Mouse (Mus musculus): ENCODE data around the gene Mxra7. TPM values are rescaled to one million over a fixed set of nuclear protein-coding genes. Genes with fewer than 3 reads are reported as not detected.

Gene Mxra7
- polyA plus RNA-seq, 1 experiment from 2014 or later = 61.8 TPM

- 77% methylated on average over 8 of the region's 8 CpGs for WGBS
These were observed 18.3 kb downstream of the Mxra7 start for GRCm38 (mm10) chr11:116809520-116809919.

DNA sequence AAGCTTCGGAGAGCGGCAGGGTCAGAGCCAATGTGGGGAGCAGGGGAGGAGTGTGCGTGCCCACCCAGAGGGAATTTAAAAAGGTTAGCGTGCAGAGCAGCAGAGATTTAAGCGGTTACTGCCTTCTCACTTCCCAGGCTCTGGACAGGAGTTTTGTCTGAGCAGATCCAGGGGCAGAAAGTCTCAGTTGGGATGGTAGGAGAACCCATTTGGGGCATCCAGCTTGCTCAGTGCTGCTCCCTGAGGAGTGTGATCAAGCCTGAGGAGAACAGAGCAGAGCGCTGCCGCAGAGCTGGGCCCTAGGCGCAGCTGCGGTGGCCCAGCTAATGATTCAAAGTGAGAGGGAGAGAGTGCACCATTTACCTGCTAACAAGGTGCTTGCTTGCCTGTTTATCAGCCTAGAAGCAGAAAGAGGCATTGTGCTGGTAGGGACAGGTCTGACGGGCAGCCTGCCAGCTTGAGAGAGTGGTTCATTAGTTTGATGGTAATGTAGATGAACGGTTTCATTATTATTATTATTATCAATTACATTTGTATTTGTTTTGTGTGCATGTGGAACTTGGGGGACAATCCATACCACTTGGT is 18.9 kb downstream of the Mxra7 start:
- H3K4me2 ChIP-seq (replicated peaks; ENCODE audit: low read depth, low read length) = no peak overlapping the region
- no peak overlapping the region for H3K27ac ChIP-seq (ENCODE audit: low read depth, low read length)
- DNase-seq (ENCODE audit: low spot score) (no peak), ATAC-seq (ENCODE audit: low FRiP score) (no peak)
- no peak overlapping the region for H3K4me3 ChIP-seq (ENCODE audit: low read depth, low read length)
- H3K4me1 ChIP-seq (replicated peaks; ENCODE audit: control insufficient read depth, insufficient read depth, low read length) = peaks cover 25% of the 10 kb centered on the region
- H3K36me3 ChIP-seq (ENCODE audit: control insufficient read depth, insufficient read depth, low read length) = no peaks in the 10 kb centered on the region
- H3K9ac ChIP-seq (ENCODE audit: low read depth, low read length) = no peak overlapping the region
- no peaks in the 10 kb centered on the region for H3K27me3 ChIP-seq (ENCODE audit: control insufficient read depth, insufficient read depth, low read length)
- no peaks in the 10 kb centered on the region for H3K9me3 ChIP-seq (ENCODE audit: control insufficient read depth, low read length)
- 75% methylated on average over 11 of the region's 11 CpGs for WGBS

More at GRCm38 (mm10) chr11:116809520-116809919, 18.3 kb downstream of the Mxra7 start:
- Histone ChIP-seq H3K27me3 (ENCODE audit: control insufficient read depth, insufficient read depth, low read length) (no peaks in the 10 kb centered on the region), H3K9me3 (ENCODE audit: control insufficient read depth, low read length) (no peaks in the 10 kb centered on the region), H3K36me3 (ENCODE audit: control insufficient read depth, insufficient read depth, low read length) (no peaks in the 10 kb centered on the region), H3K4me2 (replicated peaks; ENCODE audit: low read depth, low read length) (no peak overlapping the region), H3K4me1 (replicated peaks; ENCODE audit: control insufficient read depth, insufficient read depth, low read length) (peaks cover 31% of the 10 kb centered on the region), H3K4me3 (ENCODE audit: low read depth, low read length) (no peak overlapping the region), H3K9ac (ENCODE audit: low read depth, low read length) (no peak overlapping the region), H3K27ac (ENCODE audit: low read depth, low read length) (no peak overlapping the region)
- ATAC-seq (ENCODE audit: low FRiP score) = no peak
- no peak for DNase-seq (ENCODE audit: low spot score)

GRCm38 (mm10) chr11:116807938-116808606 is 19.8 kb downstream of the Mxra7 start:
- H3K4me3 ChIP-seq (ENCODE audit: low read depth, low read length) = no peak overlapping the region
- H3K27ac ChIP-seq (ENCODE audit: low read depth, low read length) = no peak overlapping the region
- ATAC-seq (ENCODE audit: low FRiP score) = no peak
- H3K27me3 ChIP-seq (ENCODE audit: control insufficient read depth, insufficient read depth, low read length) = no peaks in the 10 kb centered on the region
- peaks cover 17% of the 10 kb centered on the region for H3K4me1 ChIP-seq (replicated peaks; ENCODE audit: control insufficient read depth, insufficient read depth, low read length)
- 30% methylated on average over 7 of the region's 7 CpGs for WGBS
- H3K9me3 ChIP-seq (ENCODE audit: control insufficient read depth, low read length) = no peaks in the 10 kb centered on the region
- H3K36me3 ChIP-seq (ENCODE audit: control insufficient read depth, insufficient read depth, low read length) = no peaks in the 10 kb centered on the region
- H3K4me2 ChIP-seq (replicated peaks; ENCODE audit: low read depth, low read length) = no peak overlapping the region
- peak; percentile 91 for DNase-seq (ENCODE audit: low spot score)
- H3K9ac ChIP-seq (ENCODE audit: low read depth, low read length) = no peak overlapping the region

DNA sequence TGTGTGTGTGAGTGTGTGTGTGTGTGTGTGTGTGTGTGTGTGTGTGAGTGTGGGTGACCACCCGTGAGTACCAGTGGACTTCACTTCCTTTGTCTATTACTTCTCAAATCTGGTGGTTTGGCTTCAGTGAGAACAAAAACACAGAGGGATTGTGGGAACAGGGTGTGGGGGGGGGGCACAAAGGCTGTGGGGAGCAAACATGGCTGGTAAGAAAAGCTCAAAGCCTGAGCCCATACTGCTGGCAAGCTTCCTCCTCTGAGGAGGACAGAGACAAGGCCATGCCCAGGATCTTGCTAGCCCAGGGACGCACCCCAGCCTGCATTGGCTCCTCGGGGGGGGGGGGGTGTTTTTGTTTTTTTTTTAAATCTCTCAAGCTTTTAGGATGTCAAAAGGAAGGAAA is 20.3 kb downstream of the Mxra7 start:
- H3K9ac ChIP-seq (ENCODE audit: low read depth, low read length) = no peak overlapping the region

GRCm38 (mm10) chr11:116807116-116807515 is 20.7 kb downstream of the Mxra7 start:
- ATAC-seq (ENCODE audit: low FRiP score) (no peak), DNase-seq (ENCODE audit: low spot score) (no peak)
- Histone ChIP-seq H3K4me2 (replicated peaks; ENCODE audit: low read depth, low read length) (no peak overlapping the region), H3K4me3 (ENCODE audit: low read depth, low read length) (no peak overlapping the region), H3K4me1 (replicated peaks; ENCODE audit: control insufficient read depth, insufficient read depth, low read length) (peaks cover 10% of the 10 kb centered on the region), H3K9ac (ENCODE audit: low read depth, low read length) (no peak overlapping the region), H3K9me3 (ENCODE audit: control insufficient read depth, low read length) (no peaks in the 10 kb centered on the region), H3K27ac (ENCODE audit: low read depth, low read length) (no peak overlapping the region), H3K27me3 (ENCODE audit: control insufficient read depth, insufficient read depth, low read length) (no peaks in the 10 kb centered on the region), H3K36me3 (ENCODE audit: control insufficient read depth, insufficient read depth, low read length) (no peaks in the 10 kb centered on the region)
- WGBS = 78% methylated on average over 7 of the region's 7 CpGs

More for the DNA sequence above, 20.3 kb downstream of the Mxra7 start:
- WGBS = 76% methylated on average over 3 of the region's 3 CpGs
- Histone ChIP-seq H3K9me3 (ENCODE audit: control insufficient read depth, low read length) (no peaks in the 10 kb centered on the region), H3K4me1 (replicated peaks; ENCODE audit: control insufficient read depth, insufficient read depth, low read length) (peaks cover 11% of the 10 kb centered on the region), H3K27me3 (ENCODE audit: control insufficient read depth, insufficient read depth, low read length) (no peaks in the 10 kb centered on the region), H3K4me2 (replicated peaks; ENCODE audit: low read depth, low read length) (no peak overlapping the region), H3K27ac (ENCODE audit: low read depth, low read length) (no peak overlapping the region), H3K4me3 (ENCODE audit: low read depth, low read length) (no peak overlapping the region), H3K36me3 (ENCODE audit: control insufficient read depth, insufficient read depth, low read length) (no peaks in the 10 kb centered on the region)
- DNase-seq (ENCODE audit: low spot score) (no peak), ATAC-seq (ENCODE audit: low FRiP score) (no peak)

DNA sequence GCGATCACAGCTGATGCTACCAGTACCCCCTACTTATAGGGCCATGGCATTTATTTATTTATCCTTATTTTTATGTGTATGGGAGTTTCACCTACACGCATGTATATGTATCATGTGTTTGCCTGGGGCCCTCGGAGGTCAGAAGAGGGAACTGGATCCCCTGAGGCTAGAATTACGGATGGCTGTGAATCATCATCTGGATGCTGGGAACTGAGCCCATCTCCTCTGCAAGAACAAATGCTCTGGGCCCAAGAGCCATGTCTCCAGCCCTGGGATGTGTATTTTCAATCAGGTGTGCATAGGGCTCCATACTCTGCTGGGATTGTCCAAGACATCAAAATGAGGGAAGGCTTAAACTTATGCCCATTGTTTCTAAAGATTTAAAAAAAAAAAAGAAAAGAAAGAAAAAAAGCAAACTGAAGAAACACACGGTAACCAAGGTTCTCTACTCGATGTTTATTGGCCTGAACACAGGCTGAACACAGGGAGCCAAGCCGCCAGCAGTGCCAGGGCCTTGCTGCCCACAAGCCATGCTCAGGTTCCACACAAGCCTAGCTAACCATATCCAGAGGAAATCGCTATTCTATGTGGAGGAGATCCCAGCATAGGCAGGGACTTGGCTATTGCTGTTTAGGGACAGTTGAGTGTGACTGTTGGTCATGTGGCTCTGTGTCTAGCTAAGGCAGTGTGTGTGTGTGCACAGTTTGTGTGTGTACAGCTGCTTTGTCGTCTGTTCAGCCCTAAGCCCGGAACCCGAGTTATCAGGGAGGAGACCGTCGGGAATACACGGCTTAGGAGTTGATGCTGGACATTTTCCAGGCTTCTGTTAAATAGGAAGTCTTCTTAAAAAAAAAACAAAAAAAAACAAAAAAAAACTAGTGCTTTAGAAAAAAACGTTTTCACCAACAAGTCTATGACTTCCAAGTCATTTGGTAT is 21.4 kb downstream of the Mxra7 start:
- no peak overlapping the region for H3K4me2 ChIP-seq (replicated peaks; ENCODE audit: low read depth, low read length)
- no peaks in the 10 kb centered on the region for H3K27me3 ChIP-seq (ENCODE audit: control insufficient read depth, insufficient read depth, low read length)
- no peaks in the 10 kb centered on the region for H3K36me3 ChIP-seq (ENCODE audit: control insufficient read depth, insufficient read depth, low read length)
- H3K9me3 ChIP-seq (ENCODE audit: control insufficient read depth, low read length) = no peaks in the 10 kb centered on the region
- H3K9ac ChIP-seq (ENCODE audit: low read depth, low read length) = no peak overlapping the region
- ATAC-seq (ENCODE audit: low FRiP score) = no peak
- peaks cover 10% of the 10 kb centered on the region for H3K4me1 ChIP-seq (replicated peaks; ENCODE audit: control insufficient read depth, insufficient read depth, low read length)
- WGBS = 88% methylated on average over 15 of the region's 15 CpGs
- no peak for DNase-seq (ENCODE audit: low spot score)
- no peak overlapping the region for H3K4me3 ChIP-seq (ENCODE audit: low read depth, low read length)
- H3K27ac ChIP-seq (ENCODE audit: low read depth, low read length) = no peak overlapping the region

DNA sequence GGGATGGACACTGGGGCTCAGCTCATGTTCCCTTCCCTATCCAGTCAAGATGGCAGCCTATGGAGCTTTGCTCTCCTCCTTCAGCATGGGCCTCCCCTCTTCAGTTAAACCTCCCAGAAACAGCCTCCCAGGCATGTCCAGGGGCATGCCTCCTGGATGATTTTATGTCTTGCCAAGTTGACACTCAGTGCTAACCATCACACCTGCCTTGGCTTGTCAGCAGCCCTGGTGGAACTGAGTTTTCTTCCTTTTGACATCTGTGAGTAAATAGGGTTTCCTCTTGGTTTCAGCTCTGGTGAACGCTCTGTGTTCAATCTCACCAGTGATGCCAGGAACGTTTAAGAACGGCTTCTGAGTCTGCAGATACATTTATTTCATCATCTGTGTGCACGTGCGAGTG is 25.1 kb downstream of the Mxra7 start:
- Histone ChIP-seq H3K4me3 (ENCODE audit: low read depth, low read length) (no peak overlapping the region), H3K9ac (ENCODE audit: low read depth, low read length) (no peak overlapping the region), H3K27ac (ENCODE audit: low read depth, low read length) (no peak overlapping the region), H3K36me3 (ENCODE audit: control insufficient read depth, insufficient read depth, low read length) (no peaks in the 10 kb centered on the region), H3K9me3 (ENCODE audit: control insufficient read depth, low read length) (no peaks in the 10 kb centered on the region), H3K4me1 (replicated peaks; ENCODE audit: control insufficient read depth, insufficient read depth, low read length) (no peaks in the 10 kb centered on the region), H3K4me2 (replicated peaks; ENCODE audit: low read depth, low read length) (no peak overlapping the region), H3K27me3 (ENCODE audit: control insufficient read depth, insufficient read depth, low read length) (no peaks in the 10 kb centered on the region)
- ATAC-seq (ENCODE audit: low FRiP score) (no peak), DNase-seq (ENCODE audit: low spot score) (no peak)
- 86% methylated on average over 5 of the region's 5 CpGs for WGBS

DNA sequence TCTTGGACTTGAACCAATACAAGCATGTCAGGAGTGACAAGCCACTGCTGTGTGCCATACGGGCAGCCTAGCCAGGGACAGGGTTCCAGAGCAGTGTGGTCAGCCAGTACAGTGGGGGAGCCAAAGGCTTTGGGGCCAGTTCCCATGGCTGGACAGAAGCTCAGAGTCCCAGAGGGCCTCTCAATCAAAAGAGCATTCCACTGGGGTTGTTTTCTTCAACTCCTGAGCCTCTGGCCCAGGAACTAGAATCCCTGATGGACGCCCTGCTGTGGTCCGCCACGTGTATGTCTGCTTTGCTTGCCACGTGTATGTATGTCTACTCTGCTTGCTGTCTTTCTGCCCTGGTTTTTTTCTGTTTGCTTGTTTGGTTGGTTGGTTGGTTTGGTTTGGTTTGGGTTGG is 26.7 kb downstream of the Mxra7 start:
- Histone ChIP-seq H3K4me2 (replicated peaks; ENCODE audit: low read depth, low read length) (no peak overlapping the region), H3K4me3 (ENCODE audit: low read depth, low read length) (no peak overlapping the region), H3K27ac (ENCODE audit: low read depth, low read length) (no peak overlapping the region), H3K27me3 (ENCODE audit: control insufficient read depth, insufficient read depth, low read length) (no peaks in the 10 kb centered on the region), H3K4me1 (replicated peaks; ENCODE audit: control insufficient read depth, insufficient read depth, low read length) (no peaks in the 10 kb centered on the region), H3K9ac (ENCODE audit: low read depth, low read length) (no peak overlapping the region), H3K36me3 (ENCODE audit: control insufficient read depth, insufficient read depth, low read length) (no peaks in the 10 kb centered on the region), H3K9me3 (ENCODE audit: control insufficient read depth, low read length) (no peaks in the 10 kb centered on the region)
- no peak for ATAC-seq (ENCODE audit: low FRiP score)
- DNase-seq (ENCODE audit: low spot score) = no peak
- WGBS = 72% methylated on average over 5 of the region's 5 CpGs

All from hindbrain, embryonic 11.5 days (tissue).